Mouse (Mus musculus): Measurements from ENCODE around the gene Ccdc9b.

GRCm38 (mm10) chr2:118727911-118728310 lies 34.5 kb downstream of the Ccdc9b start:
- no peak for TF ChIP-seq CTCF (IDR thresholded peaks at IDR 0.05; ENCODE audit: low read depth, low read length)
- no peak for TF ChIP-seq POLR2A (IDR thresholded peaks at IDR 0.05; ENCODE audit: insufficient read depth, low read length)

Data from ES-Bruce4 (cell line).